Mouse (Mus musculus) c-Kit-negative CD71-positive TER-119-positive erythroid progenitor cells, embryonic 14.5 days (primary cell): ENCODE results near the gene Ube2q1.

ENCODE experiments used
- DNase-seq: peaks from one replicate; pipeline ENCODE4 v3.0.0-alpha.2; 2013; ENCODE audit warnings: low read depth, low spot score

Gene Ube2q1

DNA sequence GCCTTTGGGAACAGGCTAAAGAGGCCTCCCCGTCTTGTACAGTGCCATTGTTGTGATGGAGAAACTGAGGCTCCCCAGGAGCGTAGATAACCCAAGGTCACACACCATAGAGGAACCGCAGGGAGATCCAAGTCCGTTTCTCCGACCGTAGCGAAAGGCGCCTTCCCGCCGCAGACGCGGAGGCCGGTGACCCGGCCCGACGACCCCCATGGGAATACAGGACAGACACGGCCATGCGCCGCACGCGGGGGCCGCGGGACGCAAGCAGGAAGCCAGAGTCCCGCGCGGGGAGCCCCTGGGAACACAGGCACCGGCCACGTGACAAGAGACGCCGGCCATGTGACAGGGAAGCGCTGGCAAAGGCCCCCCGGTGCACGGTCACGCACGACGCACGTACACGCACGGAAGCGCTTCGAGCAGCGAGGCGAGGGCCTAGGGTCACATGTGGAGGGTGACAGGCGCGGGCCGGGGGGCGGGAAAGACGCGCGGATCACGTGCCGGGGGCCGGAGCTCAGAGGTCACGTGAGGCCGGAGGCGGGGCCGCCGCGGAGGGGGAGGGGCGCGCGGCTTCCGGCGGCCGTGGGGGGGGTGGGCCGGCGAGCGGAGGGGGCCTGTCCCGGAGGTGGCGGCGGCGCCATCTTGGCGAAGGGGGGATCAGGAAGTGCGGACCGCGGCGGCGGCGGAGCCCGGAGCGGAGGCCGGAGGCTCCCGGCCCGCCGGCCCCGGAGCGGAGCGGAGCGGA lies at the start of gene Ube2q1:
TSS of gene Ube2q1 (plus strand) at position 649 of the 742 bp plus-strand sequence.
- peak; percentile 62 for DNase-seq

GRCm38 (mm10) chr3:89727028-89727427 lies 46.4 kb upstream of the Ube2q1 start:
- DNase-seq: no peak

DNA sequence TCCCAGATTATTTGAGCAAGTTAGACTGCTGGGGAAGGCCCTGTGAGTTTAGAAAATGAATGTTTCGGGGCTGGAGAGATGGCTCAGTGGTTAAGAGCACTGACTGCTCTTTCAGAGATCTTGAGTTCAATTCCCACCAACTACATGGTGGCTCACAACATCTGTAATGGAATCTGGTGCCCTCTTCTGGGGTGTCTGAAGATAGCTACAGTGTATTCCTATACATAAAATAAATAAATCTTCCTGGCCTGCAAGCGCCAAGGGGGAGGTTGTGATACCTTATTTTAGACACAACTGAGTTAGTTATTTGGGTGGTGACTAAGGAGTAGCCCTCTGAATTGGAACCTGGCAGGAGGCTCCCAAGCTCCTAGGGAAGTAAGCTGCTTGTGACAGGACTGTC lies 44.6 kb upstream of the Ube2q1 start:
- no peak for DNase-seq

- peak; percentile 76 for DNase-seq
Measured at GRCm38 (mm10) chr3:89730350-89731331, 42.8 kb upstream of the Ube2q1 start.

GRCm38 (mm10) chr3:89732091-89732490 lies 41.3 kb upstream of the Ube2q1 start:
- no peak for DNase-seq

DNA sequence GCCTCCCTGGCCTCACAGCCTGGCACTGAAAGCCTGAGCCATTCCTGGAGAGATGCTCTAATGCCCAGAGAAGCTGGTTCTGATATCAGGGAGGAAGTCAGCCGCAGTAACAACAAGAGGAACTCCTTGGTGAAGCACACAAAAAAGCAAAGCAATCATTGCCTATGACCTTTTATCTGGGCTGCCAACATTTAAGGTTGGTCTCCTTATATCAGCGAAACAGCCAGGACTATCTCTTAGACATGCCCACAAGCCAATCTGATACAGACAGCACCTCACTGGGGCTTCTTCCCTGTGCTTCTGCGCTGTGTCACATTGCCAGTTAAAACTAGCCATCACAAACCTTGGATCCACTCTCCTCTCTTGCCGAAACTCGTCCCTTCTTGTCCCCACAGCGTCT lies 34.9 kb upstream of the Ube2q1 start:
- DNase-seq: no peak

DNA sequence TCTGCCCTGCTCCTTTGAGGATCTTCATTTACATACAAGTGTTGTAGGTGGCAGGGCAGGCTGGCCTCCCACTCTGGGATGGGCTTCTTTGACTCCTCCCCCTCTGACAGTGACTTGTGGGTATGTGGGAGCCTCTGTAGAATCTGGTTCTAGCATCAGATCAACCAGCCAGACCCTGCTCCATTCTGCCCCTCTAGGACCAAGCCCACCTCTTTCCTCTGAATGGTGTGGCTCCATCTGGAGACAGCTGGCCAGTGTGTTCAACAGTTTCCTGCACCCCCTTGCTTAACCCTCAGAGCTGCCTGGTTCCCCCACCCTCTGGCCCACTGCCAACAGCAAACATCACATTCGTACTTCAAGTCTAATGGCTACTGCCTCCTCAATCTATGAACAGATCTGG lies 21.1 kb upstream of the Ube2q1 start:
- DNase-seq: no peak

DNA sequence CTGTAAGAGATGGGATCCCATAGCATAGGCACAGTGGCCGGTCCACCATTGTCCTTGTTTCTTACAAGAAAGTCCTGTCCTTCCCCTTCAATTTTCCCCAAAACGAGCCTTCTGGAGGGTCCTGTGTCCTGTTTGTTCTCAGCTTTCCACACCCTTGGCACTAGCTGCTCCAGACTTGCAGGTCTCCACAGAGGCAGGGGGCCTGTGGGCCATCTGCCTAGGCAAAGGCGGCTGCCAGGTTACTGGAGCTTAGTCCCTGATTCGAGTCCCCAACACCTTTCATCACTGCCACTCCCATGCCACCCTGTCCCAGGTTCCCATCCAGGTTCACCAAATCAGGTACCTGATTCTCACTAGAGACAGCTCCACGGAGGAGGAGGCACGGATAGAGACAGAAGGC lies 18.1 kb upstream of the Ube2q1 start:
- DNase-seq: no peak

GRCm38 (mm10) chr3:89757851-89758250 lies 15.6 kb upstream of the Ube2q1 start:
- no peak for DNase-seq

DNA sequence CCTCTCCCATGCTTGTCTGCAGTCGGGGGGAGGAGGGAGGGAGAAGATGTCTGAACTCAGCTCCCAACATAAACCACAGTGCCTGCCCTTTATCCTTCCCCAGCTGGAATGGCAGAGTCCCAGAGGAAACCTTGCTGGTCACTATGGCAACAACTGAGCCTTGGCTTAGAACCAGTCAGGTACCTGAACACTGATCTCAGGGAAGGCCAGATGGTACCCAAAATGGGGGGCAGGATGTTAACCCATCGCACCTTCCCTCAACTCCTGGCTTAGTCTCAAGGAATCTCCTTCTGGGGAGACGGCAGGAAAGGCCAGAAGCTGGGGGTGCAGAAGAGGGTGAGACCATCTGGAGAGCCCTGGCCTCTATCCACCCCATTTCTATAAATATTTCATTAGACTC lies 13.6 kb upstream of the Ube2q1 start:
- no peak for DNase-seq

DNA sequence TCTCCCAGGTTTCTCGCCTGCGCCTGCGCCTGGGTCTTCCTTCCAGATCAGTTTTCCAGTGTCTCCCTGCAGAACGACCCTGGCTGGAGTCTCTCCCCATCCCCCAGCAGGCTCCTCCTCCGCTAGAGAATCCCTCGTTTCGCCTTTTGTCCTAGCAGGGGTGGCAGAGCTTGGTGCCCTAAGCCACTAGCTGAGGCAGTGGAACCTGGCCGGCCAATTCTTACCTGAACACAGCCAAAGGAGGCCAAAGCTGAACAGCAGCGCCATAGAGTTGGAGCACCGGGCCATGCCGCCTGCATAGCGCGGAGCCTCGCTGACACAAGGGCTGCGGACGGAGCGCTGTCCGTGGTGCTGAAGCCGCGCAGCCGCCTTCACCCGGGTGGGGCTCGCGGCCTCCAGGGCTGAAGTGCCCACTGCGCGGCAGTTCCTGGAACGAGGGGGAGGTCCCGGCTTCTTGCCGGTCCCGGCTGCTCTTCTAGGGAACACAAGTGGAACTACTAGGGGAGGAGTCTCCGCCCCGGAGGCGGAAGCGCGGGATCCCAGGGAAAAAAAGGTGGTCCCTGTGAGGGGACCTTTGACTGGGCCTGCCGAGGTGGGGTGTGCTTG lies 9.2 kb upstream of the Ube2q1 start, which contains the start of gene Chrnb2:
TSS of gene Chrnb2 (minus strand) at position 514 of the 606 bp plus-strand sequence.
- no peak for DNase-seq

GRCm38 (mm10) chr3:89769584-89769983 lies 3.8 kb upstream of the Ube2q1 start:
- DNase-seq: no peak

DNA sequence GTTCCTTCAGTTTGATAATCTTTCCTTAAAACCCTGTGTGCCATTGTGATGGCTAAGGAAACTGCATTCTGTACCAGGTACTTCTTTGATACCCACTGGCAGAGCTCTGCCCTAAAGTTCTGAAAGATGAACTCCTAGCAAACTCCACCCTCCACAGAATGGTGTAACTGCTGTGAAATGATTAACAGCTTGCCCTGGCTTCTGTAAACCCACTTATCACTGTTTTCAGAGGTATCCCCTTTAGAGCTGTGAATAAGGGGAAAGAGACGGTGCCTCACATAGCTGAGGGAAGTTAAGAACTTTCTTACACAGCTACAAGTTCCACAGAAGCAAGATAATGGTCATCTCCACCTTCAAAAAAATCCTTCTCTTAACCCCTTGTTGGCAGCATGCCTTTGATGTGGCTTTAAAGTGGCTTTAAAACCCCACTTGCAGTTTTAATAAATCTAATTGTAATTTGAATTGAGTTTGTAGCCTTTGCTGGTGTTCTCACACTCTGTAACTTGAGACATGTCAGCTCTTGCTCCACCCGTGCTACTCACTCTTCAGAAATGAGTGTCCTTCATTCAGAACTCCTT lies 2.9 kb upstream of the Ube2q1 start:
- DNase-seq: no peak

DNA sequence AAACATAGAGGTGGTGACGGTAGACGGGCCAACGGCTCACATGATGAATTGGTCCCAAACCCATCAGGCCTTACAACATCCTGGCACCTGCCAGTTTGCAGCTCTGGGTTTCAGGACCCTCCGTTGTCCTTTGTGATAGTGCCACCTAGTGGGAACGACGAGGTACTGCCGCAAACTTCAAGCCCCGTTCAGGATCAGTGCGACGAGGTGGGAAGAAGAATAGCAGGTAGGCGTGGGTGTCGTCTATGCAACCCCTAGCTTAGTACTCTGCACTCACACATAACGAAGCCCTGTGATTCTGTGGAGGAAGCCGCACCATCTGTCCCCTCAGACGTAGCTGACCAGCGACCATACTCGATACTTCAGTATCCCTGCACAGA lies 838 bp upstream of the Ube2q1 start:
- peak; percentile 69 for DNase-seq

DNA sequence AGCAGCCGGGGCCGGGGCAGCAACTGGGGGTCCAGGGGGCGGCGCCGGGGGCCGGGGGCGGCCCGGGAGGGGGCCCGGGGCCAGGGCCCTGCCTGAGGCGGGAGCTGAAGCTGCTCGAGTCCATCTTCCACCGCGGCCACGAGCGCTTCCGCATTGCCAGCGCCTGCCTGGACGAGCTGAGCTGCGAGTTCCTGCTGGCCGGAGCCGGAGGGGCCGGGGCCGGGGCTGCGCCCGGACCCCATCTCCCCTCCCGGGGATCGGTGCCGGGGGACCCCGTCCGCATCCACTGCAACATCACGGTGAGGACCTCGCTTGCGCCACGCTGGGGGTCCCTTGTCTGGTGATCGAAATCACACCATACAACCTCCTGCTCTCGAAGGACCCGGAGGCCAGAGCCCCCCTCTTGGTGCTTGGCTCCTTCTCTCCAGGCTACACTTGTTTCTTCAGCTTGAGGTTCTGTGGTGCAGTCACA lies 360 bp downstream of the Ube2q1 start:
- DNase-seq: no peak

DNA sequence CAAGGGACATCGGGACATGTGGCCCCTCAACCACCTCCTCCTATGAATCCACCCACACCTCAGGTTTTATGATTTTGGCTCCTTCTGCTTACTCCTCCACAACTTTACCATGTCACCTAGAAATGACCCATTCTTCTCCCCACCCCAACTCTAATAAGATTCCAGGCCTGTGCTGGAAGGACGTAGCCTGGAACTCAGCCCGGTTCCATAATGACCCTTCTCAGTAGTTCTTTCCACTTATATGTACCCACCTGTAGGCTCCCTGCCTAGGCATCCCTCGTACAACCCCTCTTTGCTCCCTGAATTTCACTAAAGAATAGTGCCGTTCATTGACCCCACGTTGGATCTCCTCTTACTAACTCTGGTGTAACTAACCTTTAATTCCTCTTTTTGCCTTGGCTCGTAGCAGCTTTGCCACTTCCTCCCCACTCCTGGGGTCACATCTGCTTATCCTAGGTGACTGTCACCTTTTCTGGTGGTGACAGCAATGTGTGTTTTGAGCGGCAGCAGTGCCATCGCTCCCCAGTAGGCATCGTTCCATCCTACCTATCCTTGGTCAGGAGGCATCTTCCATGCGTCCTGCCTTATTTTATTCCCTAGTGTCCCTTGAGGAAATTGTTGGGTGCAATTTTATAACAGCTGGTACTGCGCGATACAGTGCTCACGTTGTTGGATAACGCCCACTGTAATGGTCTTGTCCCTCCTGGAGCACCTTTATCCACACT lies 982 bp downstream of the Ube2q1 start:
- DNase-seq: no peak

GRCm38 (mm10) chr3:89776001-89776400 lies 2.6 kb downstream of the Ube2q1 start:
- DNase-seq: no peak

GRCm38 (mm10) chr3:89780102-89780501 lies 6.7 kb downstream of the Ube2q1 start:
- no peak for DNase-seq

DNA sequence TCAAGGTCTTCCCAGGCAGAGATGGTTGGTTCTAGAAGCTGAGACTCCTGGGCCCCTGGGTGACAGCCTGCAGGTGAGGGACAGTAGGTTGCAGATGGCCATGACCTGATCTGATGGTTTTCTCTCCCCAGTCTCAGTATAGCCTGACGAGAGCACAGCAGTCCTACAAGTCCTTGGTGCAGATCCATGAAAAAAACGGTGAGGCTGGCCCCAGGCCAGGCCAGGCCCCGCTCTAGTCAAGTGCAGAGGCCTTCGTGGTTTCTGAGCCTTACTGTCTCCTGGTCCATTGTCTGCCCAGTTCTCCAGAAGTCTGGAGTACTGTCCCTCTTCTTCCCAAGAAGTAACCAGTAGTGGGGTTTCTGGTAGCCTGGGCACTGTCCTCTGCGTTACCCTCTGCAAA lies 8.2 kb downstream of the Ube2q1 start:
- DNase-seq: no peak

GRCm38 (mm10) chr3:89784991-89785753 lies 11.8 kb downstream of the Ube2q1 start:
- no peak for DNase-seq
